Mouse (Mus musculus) common myeloid progenitor, adult 5-6 weeks (primary cell): ENCODE measurements around the gene Umodl1. TPM values are rescaled to one million over a fixed set of nuclear protein-coding genes. Genes with fewer than 3 reads are reported as not detected.

Experiments used
- ATAC-seq: replicated peaks from 2 replicates; pipeline ENCODE4 v1.8.0; 2016; ENCODE audit warnings: low read depth, mild to moderate bottlenecking, moderate TSS enrichment, inconsistent platforms; ENCODE audit not compliant: poor library complexity, severe bottlenecking
- total RNA-seq: library from RNA; stranded (forward); fragments of 200-1000, 187-1606 nt; gene quantifications from 2 replicates; pipeline ENCODE4 v1.2.3, GENCODE M21; 2017

Umodl1 gene
- total RNA-seq, 1 experiment from 2014 or later: not detected

GRCm38 (mm10) chr17:31034674-31035356, 80.4 kb downstream of the Umodl1 start:
- ATAC-seq: no peak

- ATAC-seq: no peak
Observed at GRCm38 (mm10) chr17:31036168-31036876, 81.9 kb downstream of the Umodl1 start.

GRCm38 (mm10) chr17:31037331-31037730, 82.9 kb downstream of the Umodl1 start:
- no peak for ATAC-seq

GRCm38 (mm10) chr17:31038381-31038780, 83.9 kb downstream of the Umodl1 start:
- ATAC-seq: peak; percentile 24; the same call in 1 of the 2 replicates

- peak; percentile 85 for ATAC-seq
Observed at GRCm38 (mm10) chr17:31039626-31040025, 85.2 kb downstream of the Umodl1 start.

GRCm38 (mm10) chr17:31040421-31040820, 86.0 kb downstream of the Umodl1 start:
- no peak for ATAC-seq

GRCm38 (mm10) chr17:31042751-31043150, 88.3 kb downstream of the Umodl1 start:
- no peak for ATAC-seq

GRCm38 (mm10) chr17:31057151-31057890, 102.9 kb downstream of the Umodl1 start, which contains the start of gene Abcg1:
Gene Abcg1 (plus strand): TSS chr17:31057675.
- peak; percentile 34 for ATAC-seq

GRCm38 (mm10) chr17:31057891-31058744, 103.7 kb downstream of the Umodl1 start:
- ATAC-seq: 0 out of 2 replicates have a peak, but pooled peaks have one; percentile 3

- peak; percentile 45 for ATAC-seq
Observed at GRCm38 (mm10) chr17:31058745-31059085, 104.3 kb downstream of the Umodl1 start.

- ATAC-seq: no peak
Observed at GRCm38 (mm10) chr17:31060196-31060587, 105.8 kb downstream of the Umodl1 start.

Other genes with a start within 250 kb of the Umodl1 start
- not detected in 2 replicates for gene Glp1r, start 52.8 kb upstream of the Umodl1 start, total RNA-seq
- gene Abcg1, start 103.0 kb downstream of the Umodl1 start, total RNA-seq: 19.5 and 22.7 TPM in 2 replicates
- not detected in 2 replicates for gene Tff3, start 175.0 kb downstream of the Umodl1 start, total RNA-seq
- not detected in 2 replicates for gene Tff2, start 189.6 kb downstream of the Umodl1 start, total RNA-seq
- not detected in 2 replicates for gene Tff1, start 210.6 kb downstream of the Umodl1 start, total RNA-seq
- 2.9 and 4.2 TPM in 2 replicates for gene Tmprss3, start 244.3 kb downstream of the Umodl1 start, total RNA-seq